Mouse (Mus musculus) megakaryocyte, embryonic 14.5 days (primary cell): ENCODE results near the gene A530064D06Rik. TPM values are rescaled to one million over a fixed set of nuclear protein-coding genes. Genes with fewer than 3 reads are reported as not detected.
"Not testable (repeated sequence)": the region's sequence is repeated elsewhere in the genome, so short reads cannot be mapped to it uniquely, and the experiment has no call there.

Source experiments
- H3K27me3 ChIP-seq: replicated peaks from 2 replicates; pipeline ENCODE3; 2012; ENCODE audit warnings: inconsistent platforms
- H3K36me3 ChIP-seq: replicated peaks from 2 replicates; pipeline ENCODE3; 2012; ENCODE audit warnings: low read length, inconsistent platforms, mixed read lengths
- H3K4me1 ChIP-seq: 2 replicates; pipeline ENCODE4 v1.6.1; 2012; ENCODE audit warnings: inconsistent platforms
- H3K4me3 ChIP-seq: replicated peaks from 2 replicates; pipeline ENCODE3; 2012; ENCODE audit warnings: moderate library complexity, mild to moderate bottlenecking, inconsistent platforms
- H3K9me3 ChIP-seq: 2 replicates; pipeline ENCODE4 v1.6.1; 2012; ENCODE audit warnings: inconsistent platforms
- FLI1 ChIP-seq: IDR thresholded peaks from 2 replicates; pipeline ENCODE4 v1.6.1; 2012; ENCODE audit warnings: low read length, inconsistent platforms, mixed read lengths
- GATA1 ChIP-seq: IDR thresholded peaks from 3 replicates; pipeline ENCODE4 v1.6.1; 2012; ENCODE audit warnings: mixed read lengths, low read length, inconsistent platforms, borderline replicate concordance
- polyA plus RNA-seq: library from polyadenylated mRNA; stranded (reverse); fragments of >175 nt; gene quantifications from 2 replicates; pipeline ENCODE4 v1.2.3, GENCODE M21; 2012; ENCODE audit warnings: low replicate concordance; ENCODE audit not compliant: insufficient read depth

A530064D06Rik gene
- 0.28 TPM in 1 of 2 replicates, not detected in the other for polyA plus RNA-seq

- H3K36me3 ChIP-seq, H3K4me1 ChIP-seq, H3K27me3 ChIP-seq, H3K4me3 ChIP-seq: not testable (repeated sequence)
- peaks cover 14% of the 10 kb centered on the region for H3K9me3 ChIP-seq
These were observed at the start of gene A530064D06Rik for GRCm38 (mm10) chr17:48167103-48167502. TSS of gene A530064D06Rik (minus strand) at chr17:48167275.

GRCm38 (mm10) chr17:48215429-48215828, 48.4 kb upstream of the A530064D06Rik start:
- no peak overlapping the region for H3K4me3 ChIP-seq
- H3K27me3 ChIP-seq, result no peaks in the 10 kb centered on the region
- peaks cover 3% of the 10 kb centered on the region; the same call in 1 of the 2 replicates for H3K9me3 ChIP-seq
- no peaks in the 10 kb centered on the region for H3K36me3 ChIP-seq
- H3K4me1 ChIP-seq, result no peaks in the 10 kb centered on the region
- TF ChIP-seq FLI1 (no peak), GATA1 (no peak)

- no peaks in the 10 kb centered on the region for H3K27me3 ChIP-seq
- H3K9me3 ChIP-seq, result peaks cover 3% of the 10 kb centered on the region; the same call in 1 of the 2 replicates
- no peaks in the 10 kb centered on the region for H3K36me3 ChIP-seq
- no peak overlapping the region for H3K4me3 ChIP-seq
- H3K4me1 ChIP-seq, result no peaks in the 10 kb centered on the region
- TF ChIP-seq GATA1 (no peak), FLI1 (no peak)
These were observed 46.4 kb upstream of the A530064D06Rik start for GRCm38 (mm10) chr17:48213511-48213910.

GRCm38 (mm10) chr17:48212596-48212995, 45.5 kb upstream of the A530064D06Rik start:
- Histone ChIP-seq H3K36me3 (no peaks in the 10 kb centered on the region), H3K9me3 (peaks cover 3% of the 10 kb centered on the region; the same call in 1 of the 2 replicates), H3K4me3 (no peak overlapping the region), H3K27me3 (no peaks in the 10 kb centered on the region), H3K4me1 (no peaks in the 10 kb centered on the region)
- TF ChIP-seq FLI1, result no peak
- no peak for TF ChIP-seq GATA1

GRCm38 (mm10) chr17:48203086-48203485, 36.0 kb upstream of the A530064D06Rik start:
- TF ChIP-seq FLI1 (no peak), GATA1 (no peak)
- H3K9me3 ChIP-seq, result peaks cover 9% of the 10 kb centered on the region
- no peaks in the 10 kb centered on the region for H3K4me1 ChIP-seq
- H3K27me3 ChIP-seq, result no peaks in the 10 kb centered on the region
- no peaks in the 10 kb centered on the region for H3K36me3 ChIP-seq
- H3K4me3 ChIP-seq, result no peak overlapping the region

GRCm38 (mm10) chr17:48192366-48192765, 25.3 kb upstream of the A530064D06Rik start:
- Histone ChIP-seq H3K36me3 (no peaks in the 10 kb centered on the region), H3K4me1 (no peaks in the 10 kb centered on the region), H3K9me3 (no peaks in the 10 kb centered on the region), H3K27me3 (no peaks in the 10 kb centered on the region), H3K4me3 (no peak overlapping the region)
- TF ChIP-seq GATA1, result no peak
- TF ChIP-seq FLI1, result no peak

- TF ChIP-seq FLI1, result no peak
- TF ChIP-seq GATA1, result no peak
These were observed 18.2 kb upstream of the A530064D06Rik start for GRCm38 (mm10) chr17:48185252-48185651.

GRCm38 (mm10) chr17:48157382-48158076, 9.5 kb downstream of the A530064D06Rik start:
- no peaks in the 10 kb centered on the region; the same call in 1 of the 2 replicates for H3K4me1 ChIP-seq
- H3K9me3 ChIP-seq, result peaks cover 8% of the 10 kb centered on the region; the same call in 1 of the 2 replicates
- no peaks in the 10 kb centered on the region for H3K36me3 ChIP-seq
- no peak overlapping the region for H3K4me3 ChIP-seq
- TF ChIP-seq FLI1 (no peak), GATA1 (no peak)
- peaks cover 5% of the 10 kb centered on the region for H3K27me3 ChIP-seq

More at GRCm38 (mm10) chr17:48185252-48185651, 18.2 kb upstream of the A530064D06Rik start:
- Histone ChIP-seq H3K4me3 (no peak overlapping the region), H3K9me3 (0 out of 2 replicates have a peak, but pooled peaks cover 4% of the 10 kb centered on the region), H3K4me1 (peaks cover 9% of the 10 kb centered on the region; the same call in 1 of the 2 replicates), H3K27me3 (peaks cover 2% of the 10 kb centered on the region), H3K36me3 (no peaks in the 10 kb centered on the region)

- H3K4me3 ChIP-seq, result peak within 1 kb of the TSS; percentile 53
- H3K36me3 ChIP-seq, result no peaks in the 10 kb centered on the region
- H3K27me3 ChIP-seq, result peaks cover 24% of the 10 kb centered on the region
- no peak for TF ChIP-seq FLI1
- TF ChIP-seq GATA1, result no peak
- peaks cover 9% of the 10 kb centered on the region for H3K9me3 ChIP-seq
- H3K4me1 ChIP-seq, result peaks cover 4% of the 10 kb centered on the region; the same call in 1 of the 2 replicates
These were observed 21.0 kb downstream of the A530064D06Rik start, which contains the start of gene 9830107B12Rik for GRCm38 (mm10) chr17:48146120-48146519. TSS of gene 9830107B12Rik (minus strand) at chr17:48146268.

- H3K9me3 ChIP-seq, result no peaks in the 10 kb centered on the region
- H3K4me1 ChIP-seq, result no peaks in the 10 kb centered on the region
- H3K4me3 ChIP-seq, result no peak overlapping the region
- TF ChIP-seq FLI1 (no peak), GATA1 (no peak)
- no peaks in the 10 kb centered on the region for H3K27me3 ChIP-seq
- H3K36me3 ChIP-seq, result no peaks in the 10 kb centered on the region
These were observed 34.3 kb downstream of the A530064D06Rik start for GRCm38 (mm10) chr17:48132810-48133209.
